Mouse (Mus musculus) neutrophil, adult 5-6 weeks (primary cell): ENCODE results near the gene Arrdc4. TPM values are rescaled to one million over a fixed set of nuclear protein-coding genes. Genes with fewer than 3 reads are reported as not detected.

Experiments used
- ATAC-seq: fragments of 151-379, 151-347 bp; 2 replicates; pipeline ENCODE4 v1.8.0; 2017; ENCODE audit warnings: mild to moderate bottlenecking, moderate TSS enrichment; ENCODE audit not compliant: insufficient number of reproducible peaks, poor library complexity, low FRiP score, severe bottlenecking; ENCODE audit errors: extremely low read depth
- total RNA-seq: library from RNA; stranded (forward); fragments of 200-1000 nt; gene quantifications from 2 replicates; pipeline ENCODE4 v1.2.3, GENCODE M21; 2017

Arrdc4 gene
- total RNA-seq, 1 experiment from 2014 or later: 44.2 TPM

- no peak for ATAC-seq
Measured at GRCm38 (mm10) chr7:68716926-68717325, 32.1 kb downstream of the Arrdc4 start.

- ATAC-seq: no peak
Measured at GRCm38 (mm10) chr7:68712928-68713327, 36.1 kb downstream of the Arrdc4 start.

- no peak for ATAC-seq
Measured at GRCm38 (mm10) chr7:68712425-68712824, 36.6 kb downstream of the Arrdc4 start.

- ATAC-seq: no peak
Measured at GRCm38 (mm10) chr7:68709319-68709573, 39.8 kb downstream of the Arrdc4 start.

GRCm38 (mm10) chr7:68708563-68709318 lies 40.3 kb downstream of the Arrdc4 start:
- no peak for ATAC-seq

GRCm38 (mm10) chr7:68705162-68705561 lies 43.9 kb downstream of the Arrdc4 start:
- ATAC-seq: peak; percentile 36; the same call in 1 of the 2 replicates

GRCm38 (mm10) chr7:68697313-68697712 lies 51.7 kb downstream of the Arrdc4 start:
- no peak for ATAC-seq

- no peak for ATAC-seq
Measured at GRCm38 (mm10) chr7:68696908-68697307, 52.1 kb downstream of the Arrdc4 start.

GRCm38 (mm10) chr7:68696446-68696845 lies 52.6 kb downstream of the Arrdc4 start:
- ATAC-seq: no peak

- no peak for ATAC-seq
Measured at GRCm38 (mm10) chr7:68692731-68693130, 56.3 kb downstream of the Arrdc4 start.

- ATAC-seq: no peak
Measured at GRCm38 (mm10) chr7:68691454-68691853, 57.6 kb downstream of the Arrdc4 start.

- no peak for ATAC-seq
Measured at GRCm38 (mm10) chr7:68687140-68687611, 61.9 kb downstream of the Arrdc4 start.
